Comparison of ENCODE assay signal across 8 mouse cellular contexts in genomic region chr4:156076911-156077382, GRCm38 (mm10). TPM values are rescaled to one million over a fixed set of nuclear protein-coding genes. Genes with fewer than 3 reads are reported as not detected.
DNase-seq lines count a peak whose midpoint lies in the region; ATAC-seq and TF ChIP-seq lines count a peak whose summit lies in the region.

No protein-coding gene starts in this region.

- H3K27me3 ChIP-seq in spleen, adult 2 months (ENCODE audit: control insufficient read depth, insufficient read depth, low read length) = no peaks in the 10 kb centered on the region
- H3K27me3 ChIP-seq in hindbrain, embryonic 11.5 days (ENCODE audit: control insufficient read depth, insufficient read depth, low read length) = peaks cover 16% of the 10 kb centered on the region

- no peak overlapping the region for H3K9ac ChIP-seq in hindbrain, embryonic 11.5 days (ENCODE audit: low read depth, low read length)

- peak overlapping the region; percentile 64; the same call in 1 of the 2 replicates for H3K4me2 ChIP-seq in hindbrain, embryonic 11.5 days (replicated peaks; ENCODE audit: low read depth, low read length)

- no peak for ATAC-seq in hindbrain, embryonic 11.5 days (ENCODE audit: low FRiP score)
- peak; percentile 59 for ATAC-seq in megakaryocyte progenitor cell, adult 5-6 weeks (replicated peaks; ENCODE audit: poor library complexity)

- H3K27ac ChIP-seq in spleen, adult 2 months (ENCODE audit: insufficient read depth, low read length) = peak overlapping the region; percentile 65
- no peak overlapping the region for H3K27ac ChIP-seq in hindbrain, embryonic 11.5 days (ENCODE audit: low read depth, low read length)

- intact Hi-C loops in left cerebral cortex, postnatal 36 days (cut with DNase I) = no loop called here

- WGBS in spleen, adult 2 months = 3% methylated on average over 8 of the region's 8 CpGs
- 7% methylated on average over 8 of the region's 8 CpGs for WGBS in hindbrain, embryonic 11.5 days

- peaks cover 5% of the 10 kb centered on the region for H3K4me1 ChIP-seq in spleen, adult 2 months (ENCODE audit: control insufficient read depth, insufficient read depth, insufficient read length)
- H3K4me1 ChIP-seq in hindbrain, embryonic 11.5 days (replicated peaks; ENCODE audit: control insufficient read depth, insufficient read depth, low read length) = peaks cover 3% of the 10 kb centered on the region; the same call in 1 of the 2 replicates

- TF ChIP-seq CTCF in spleen, adult 2 months (IDR thresholded peaks at IDR 0.05; ENCODE audit: extremely low read depth, insufficient read depth, insufficient read length, insufficient replicate concordance) = no peak

- peak overlapping the region; percentile 63 for H3K4me3 ChIP-seq in spleen, adult 2 months (ENCODE audit: extremely low read depth, insufficient read depth, insufficient read length)
- H3K4me3 ChIP-seq in hindbrain, embryonic 11.5 days (ENCODE audit: low read depth, low read length) = no peak overlapping the region

- H3K9me3 ChIP-seq in hindbrain, embryonic 11.5 days (ENCODE audit: control insufficient read depth, low read length) = no peaks in the 10 kb centered on the region

- DNase-seq in spleen, adult 2 months (ENCODE audit: low read depth in 1 of 2, low spot score in 2 of 2) = peak in 1 of 2 experiments; percentile 35
- DNase-seq in spleen, postnatal 4 days (ENCODE audit: low spot score in 2 of 2) = no peak
- no peak for DNase-seq in hindbrain, embryonic 11.5 days (ENCODE audit: low spot score)
- no peak for DNase-seq in left cerebral cortex, postnatal 36 days (ENCODE audit: low spot score in 2 of 2)
- DNase-seq in right cerebral cortex, adult 2 months (ENCODE audit: low spot score in 2 of 2) = no peak
- no peak for DNase-seq in cerebellum, postnatal 10 days
- DNase-seq in layer of hippocampus, postnatal 36 days = no peak

- TF ChIP-seq POLR2A in spleen, adult 2 months (IDR thresholded peaks at IDR 0.05; ENCODE audit: low read depth, low read length) = peak; percentile 42; the same call in 1 of the 2 replicates

- H3K36me3 ChIP-seq in spleen, adult 2 months (ENCODE audit: control insufficient read depth, insufficient read depth, low read length) = no peaks in the 10 kb centered on the region
- H3K36me3 ChIP-seq in hindbrain, embryonic 11.5 days (ENCODE audit: control insufficient read depth, insufficient read depth, low read length) = no peaks in the 10 kb centered on the region

RNA-seq across cellular contexts. Expression of gene Ttll10, which starts 17.7 kb away (rescaled TPM):
- 0.07 TPM in 1 of 2 replicates, not detected in the other for polyA plus RNA-seq in spleen, adult 2 months (2012; rRNA removed)
- polyA plus RNA-seq in hindbrain, embryonic 11.5 days (2014; fragmentation: Nextera tagmentation; extraction: Ambion mirVana) = 0.10 TPM in 1 of 2 replicates, not detected in the other
- total RNA-seq in megakaryocyte progenitor cell, adult 5-6 weeks (2015) = not detected in 2 replicates
- total RNA-seq in megakaryocyte progenitor cell, adult 5-6 weeks (2017) = not detected in 2 replicates
- total RNA-seq in left cerebral cortex, postnatal 36 days (2021) = not detected
- under 1 TPM in 1 of 2 experiments, not detected in 1; 0.20 TPM for total RNA-seq in layer of hippocampus, postnatal 36 days (2021)

RNA-seq across cellular contexts. Expression of gene 9430015G10Rik, which starts 32.8 kb away (rescaled TPM):
- 31.5 and 38.4 TPM in 2 replicates for polyA plus RNA-seq in spleen, adult 2 months (2012; rRNA removed)
- 44.0 and 44.4 TPM in 2 replicates for polyA plus RNA-seq in hindbrain, embryonic 11.5 days (2014; fragmentation: Nextera tagmentation; extraction: Ambion mirVana)
- total RNA-seq in megakaryocyte progenitor cell, adult 5-6 weeks (2015) = 16.9 and 24.7 TPM in 2 replicates
- total RNA-seq in megakaryocyte progenitor cell, adult 5-6 weeks (2017) = 28.3 and 33.7 TPM in 2 replicates
- 10 to 100 TPM; 27.0 to 35.8 TPM for total RNA-seq in left cerebral cortex, postnatal 36 days (2021)
- total RNA-seq in layer of hippocampus, postnatal 36 days (2021) = 10 to 100 TPM; 31.5 to 32.1 TPM

RNA-seq across cellular contexts. Expression of gene Tnfrsf18, which starts 51.0 kb away (rescaled TPM):
- 29.9 and 38.2 TPM in 2 replicates for polyA plus RNA-seq in spleen, adult 2 months (2012; rRNA removed)
- polyA plus RNA-seq in hindbrain, embryonic 11.5 days (2014; fragmentation: Nextera tagmentation; extraction: Ambion mirVana) = 0.74 and 2.4 TPM in 2 replicates
- 0.76 and 4.5 TPM in 2 replicates for total RNA-seq in megakaryocyte progenitor cell, adult 5-6 weeks (2015)
- 1.9 and 2.0 TPM in 2 replicates for total RNA-seq in megakaryocyte progenitor cell, adult 5-6 weeks (2017)
- not detected for total RNA-seq in left cerebral cortex, postnatal 36 days (2021)
- not detected for total RNA-seq in layer of hippocampus, postnatal 36 days (2021)

RNA-seq across cellular contexts. Expression of gene Rnf223, which starts 53.4 kb away (rescaled TPM):
- 0.55 and 0.67 TPM in 2 replicates for polyA plus RNA-seq in spleen, adult 2 months (2012; rRNA removed)
- 0.73 and 0.76 TPM in 2 replicates for polyA plus RNA-seq in hindbrain, embryonic 11.5 days (2014; fragmentation: Nextera tagmentation; extraction: Ambion mirVana)
- 0.22 and 0.27 TPM in 2 replicates for total RNA-seq in megakaryocyte progenitor cell, adult 5-6 weeks (2015)
- total RNA-seq in megakaryocyte progenitor cell, adult 5-6 weeks (2017) = 0.25 TPM in 1 of 2 replicates, not detected in the other
- 1 to 10 TPM in 1 of 2 experiments, under 1 TPM in 1; 0.84 to 1.1 TPM for total RNA-seq in left cerebral cortex, postnatal 36 days (2021)
- 1 to 10 TPM; 1.0 to 1.3 TPM for total RNA-seq in layer of hippocampus, postnatal 36 days (2021)
